Mouse (Mus musculus) layer of hippocampus, adult 18-20 months (tissue): ENCODE measurements around the gene Armc6. TPM values are rescaled to one million over a fixed set of nuclear protein-coding genes. Genes with fewer than 3 reads are reported as not detected.
"Not testable (repeated sequence)": the region's sequence is repeated elsewhere in the genome, so short reads cannot be mapped to it uniquely, and the experiment has no call there.

Source experiments
- DNase-seq, 2 experiments: peaks; one replicate each; pipeline ENCODE4 v3.0.0; 2022; ENCODE audit warnings: low spot score in 2 of 2
- total RNA-seq, 2 experiments: library from RNA; stranded (reverse); gene quantifications; 2 replicates each; pipeline ENCODE4 v1.2.3; 2021

Armc6 gene
- total RNA-seq, 2 experiments from 2014 or later = 41.2 to 41.4 TPM

GRCm38 (mm10) chr8:70233606-70234005 lies 660 bp downstream of the Armc6 start:
- no peak for DNase-seq

- no peak for DNase-seq
These were observed 3.4 kb downstream of the Armc6 start for GRCm38 (mm10) chr8:70230837-70231236.

GRCm38 (mm10) chr8:70227997-70228396 lies 6.3 kb downstream of the Armc6 start:
- DNase-seq = no peak

GRCm38 (mm10) chr8:70223341-70223740 lies 10.9 kb downstream of the Armc6 start:
- DNase-seq = no peak

- DNase-seq = no peak
These were observed 12.2 kb downstream of the Armc6 start for GRCm38 (mm10) chr8:70222041-70222440.

- no peak for DNase-seq
These were observed 13.4 kb downstream of the Armc6 start for GRCm38 (mm10) chr8:70220911-70221310.

- no peak for DNase-seq
These were observed 13.9 kb downstream of the Armc6 start for GRCm38 (mm10) chr8:70220236-70220840.

GRCm38 (mm10) chr8:70219107-70219684 lies 15.1 kb downstream of the Armc6 start:
- no peak for DNase-seq

GRCm38 (mm10) chr8:70217441-70217840 lies 16.8 kb downstream of the Armc6 start:
- no peak for DNase-seq

- peak; percentile 72 to 83 for DNase-seq
These were observed 17.7 kb downstream of the Armc6 start for GRCm38 (mm10) chr8:70216566-70216965.

GRCm38 (mm10) chr8:70216161-70216560 lies 18.1 kb downstream of the Armc6 start:
- not testable (repeated sequence) for DNase-seq

- no peak for DNase-seq
These were observed 19.2 kb downstream of the Armc6 start for GRCm38 (mm10) chr8:70215092-70215491.

GRCm38 (mm10) chr8:70214411-70214810 lies 19.9 kb downstream of the Armc6 start:
- no peak for DNase-seq

GRCm38 (mm10) chr8:70212112-70213055 lies 21.9 kb downstream of the Armc6 start, which contains the start of gene Slc25a42:
Gene Slc25a42, minus strand, starts transcription at chr8:70212305.
- DNase-seq = peak; percentile 99

GRCm38 (mm10) chr8:70211726-70212111 lies 22.5 kb downstream of the Armc6 start:
- DNase-seq = no peak

- DNase-seq = no peak
These were observed 23.0 kb downstream of the Armc6 start for GRCm38 (mm10) chr8:70211275-70211674.

GRCm38 (mm10) chr8:70210538-70210937 lies 23.7 kb downstream of the Armc6 start:
- peak; percentile 34 to 35 for DNase-seq

- no peak for DNase-seq
These were observed 26.1 kb downstream of the Armc6 start for GRCm38 (mm10) chr8:70208130-70208529.

GRCm38 (mm10) chr8:70204757-70205156 lies 29.5 kb downstream of the Armc6 start:
- DNase-seq = no peak

GRCm38 (mm10) chr8:70203072-70203471 lies 31.2 kb downstream of the Armc6 start:
- DNase-seq = no peak

- DNase-seq = no peak
These were observed 32.8 kb downstream of the Armc6 start for GRCm38 (mm10) chr8:70201417-70201816.

- peak; percentile 58 to 82 for DNase-seq
These were observed 34.1 kb downstream of the Armc6 start for GRCm38 (mm10) chr8:70200098-70200681.
